Mouse (Mus musculus) stomach, postnatal 0 days (tissue): ENCODE data around the gene Ddx47.

Experiments
- CTCF ChIP-seq: IDR thresholded peaks from 2 replicates; pipeline ENCODE4 v1.5.1; 2016; ENCODE audit warnings: antibody characterized with exemption, low read depth, mild to moderate bottlenecking, moderate library complexity
- EP300 ChIP-seq: optimal IDR thresholded peaks from 2 replicates; pipeline ENCODE3; 2016; ENCODE audit warnings: antibody characterized with exemption

DNA sequence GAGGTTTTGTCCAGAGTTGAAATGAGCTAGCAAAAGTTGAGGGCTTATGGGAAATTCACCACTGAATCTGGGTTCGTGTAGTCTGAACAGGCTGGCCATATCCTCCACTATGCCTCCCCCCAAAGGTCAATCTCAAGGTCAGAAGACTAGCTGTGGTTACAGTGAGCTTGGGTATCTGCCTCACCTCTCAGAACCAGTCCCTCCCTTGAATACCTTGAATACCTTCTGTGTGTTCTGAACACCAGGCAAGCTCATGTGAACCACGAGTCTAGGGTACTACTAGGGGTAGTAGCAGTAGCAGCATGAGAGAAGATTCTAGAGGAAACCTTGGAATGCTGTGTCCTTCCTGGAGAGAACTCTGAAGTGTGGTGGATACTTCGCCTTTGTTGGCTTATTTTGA lies 10.2 kb downstream of the Ddx47 start:
- TF ChIP-seq CTCF = no peak
- no peak for TF ChIP-seq EP300
